ENCODE assay signal across 21 mouse cellular contexts in the genomic region with DNA sequence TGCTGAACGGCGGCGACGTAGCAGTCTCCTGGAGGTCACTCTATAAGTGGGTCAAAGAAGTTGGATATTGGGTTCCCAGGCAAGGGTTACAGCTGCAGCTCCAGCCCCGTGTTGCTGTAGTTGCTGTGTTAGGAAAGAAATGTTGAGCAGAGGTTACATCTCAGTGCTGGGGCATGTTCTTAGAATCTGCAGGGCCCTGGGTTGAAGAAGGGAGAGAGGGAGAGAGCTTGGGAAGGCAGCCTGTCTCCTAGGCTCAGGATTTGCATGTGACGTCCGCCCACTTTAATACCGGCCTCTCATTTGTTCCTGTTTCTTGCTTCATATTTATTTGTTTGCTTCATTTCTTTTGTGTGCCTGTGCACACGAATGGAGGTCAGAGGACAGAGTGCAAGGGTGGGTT.
"Had no signal": no experiment of that assay in that cellular context is flagged by ENCODE, and none has a peak within 500 bp of the region (broad histone marks: within the 10 kb centered on the region; RNA-seq: fewer than 3 reads in every experiment).

No protein-coding gene starts in this region.

- H3K27ac ChIP-seq: gastrocnemius, adult 2 months; heart, embryonic 10.5 days; hindbrain, embryonic 13.5 days; hindbrain, embryonic 15.5 days; intestine, embryonic 15.5 days; layer of hippocampus, adult 2 months; limb, embryonic 13.5 days had no signal

- ATAC-seq: inflammation-experienced regulatory T-cells, adult 6 months; intestine, embryonic 15.5 days; intestine, postnatal 0 days had no signal

- H3K4me3 ChIP-seq: gastrocnemius, adult 2 months; heart, embryonic 10.5 days; heart, embryonic 12.5 days; hindbrain, embryonic 13.5 days; hindbrain, embryonic 15.5 days; intestine, embryonic 15.5 days; layer of hippocampus, adult 2 months; limb, embryonic 13.5 days had no signal

- DNase-seq: gastrocnemius, adult 2 months; gastrocnemius, postnatal 10 days; gastrocnemius, postnatal 25 days; heart, adult 18-20 months; heart, postnatal 10 days; heart, postnatal 4 days; kidney, adult 18-20 months; kidney, adult 8-10 months; kidney, postnatal 10 days; kidney, postnatal 25 days; kidney, postnatal 4 days; left cerebral cortex, postnatal 4 days had no signal

- H3K4me2 ChIP-seq: hindbrain, embryonic 13.5 days; hindbrain, embryonic 15.5 days; intestine, embryonic 15.5 days; limb, embryonic 13.5 days had no signal

- H3K27me3 ChIP-seq: heart, embryonic 12.5 days; hindbrain, embryonic 15.5 days; intestine, embryonic 15.5 days had no signal

- H3K36me3 ChIP-seq: heart, embryonic 10.5 days; heart, embryonic 12.5 days; hindbrain, embryonic 13.5 days; hindbrain, embryonic 15.5 days; intestine, embryonic 15.5 days; limb, embryonic 13.5 days had no signal

- H3K9ac ChIP-seq: heart, embryonic 12.5 days; hindbrain, embryonic 13.5 days; hindbrain, embryonic 15.5 days; intestine, embryonic 15.5 days; limb, embryonic 13.5 days had no signal

- H3K4me1 ChIP-seq: intestine, embryonic 15.5 days; limb, embryonic 13.5 days had no signal

- H3K9me3 ChIP-seq: heart, embryonic 10.5 days; hindbrain, embryonic 13.5 days; hindbrain, embryonic 15.5 days; intestine, embryonic 15.5 days; limb, embryonic 13.5 days had no signal
